Mouse (Mus musculus): ENCODE results near the gene Tmprss9.

DNA sequence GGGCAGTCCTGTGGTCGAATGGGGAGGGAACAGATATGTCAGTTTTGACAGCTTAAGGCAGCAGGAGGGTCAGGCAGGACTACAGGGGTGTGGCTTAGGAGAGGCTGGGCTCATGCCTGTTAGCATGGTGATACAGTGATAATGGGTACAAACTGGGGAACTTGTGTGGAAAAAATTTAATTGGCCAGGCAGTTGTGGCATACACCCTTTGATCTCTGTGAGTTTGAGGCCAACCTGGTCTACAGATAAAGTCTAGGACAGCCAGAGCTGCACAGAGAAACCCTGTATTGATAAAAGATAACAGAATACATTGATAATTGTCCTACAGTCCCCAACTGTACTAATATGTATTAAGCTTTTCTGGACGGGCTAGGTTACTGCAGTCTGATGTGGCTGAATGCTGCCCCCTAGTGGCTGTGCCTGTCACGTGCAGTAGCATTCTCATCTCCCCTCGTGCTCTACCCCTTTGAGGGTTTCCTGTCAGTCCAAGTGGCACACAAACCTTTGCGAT, 8.5 kb downstream of the Tmprss9 start:
- TF ChIP-seq CTCF (IDR thresholded peaks at IDR 0.05; ENCODE audit: low read depth, low read length) (peak; percentile 97), POLR2A (IDR thresholded peaks at IDR 0.05; ENCODE audit: extremely low read depth, insufficient read depth, low read length) (no peak)

All from liver, adult 2 months (tissue).